Mouse (Mus musculus) CH12.LX (cell line): Measurements from ENCODE around the gene A930033H14Rik. TPM values are rescaled to one million over a fixed set of nuclear protein-coding genes. Genes with fewer than 3 reads are reported as not detected.

Source experiments
- DNase-seq: peaks from one replicate; pipeline ENCODE4 v3.0.0-alpha.2; 2013; ENCODE audit errors: extremely low read depth
- H3K27ac ChIP-seq: 2 replicates; pipeline ENCODE4 v1.5.1; 2012; ENCODE audit warnings: low read depth, mild to moderate bottlenecking, control low read depth, moderate library complexity; ENCODE audit not compliant: insufficient read depth
- H3K27me3 ChIP-seq: replicated peaks from 2 replicates; pipeline ENCODE3; 2012; ENCODE audit warnings: inconsistent platforms
- H3K36me3 ChIP-seq, 2 experiments: replicated peaks in 1 of 2; 2 replicates each; pipeline versions ENCODE3 to v1.6.1; 2012; ENCODE audit warnings: inconsistent platforms in 1 of 2, low read length in 1 of 2, mild to moderate bottlenecking in 1 of 2, mixed read lengths in 1 of 2, moderate library complexity in 1 of 2; ENCODE audit not compliant: control insufficient read depth in 1 of 2, insufficient read depth in 1 of 2
- H3K4me1 ChIP-seq, 2 experiments: 2 replicates each; pipeline ENCODE4 v1.6.1; 2012; ENCODE audit warnings: inconsistent platforms in 1 of 2, moderate library complexity in 1 of 2; ENCODE audit not compliant: insufficient read depth in 2 of 2, control insufficient read depth in 1 of 2
- H3K4me2 ChIP-seq: 2 replicates; pipeline ENCODE4 v1.6.1; 2012; ENCODE audit warnings: low read depth, mild to moderate bottlenecking, control low read depth; ENCODE audit not compliant: poor library complexity, insufficient read depth, severe bottlenecking
- H3K4me3 ChIP-seq, 3 experiments: fragments of 150-350 bp in 1 of 3; sonication (generic) in 1 of 3; replicated peaks in 1 of 3; 2 replicates each; pipeline versions ENCODE3 to v1.5.1; 2011 to 2012; ENCODE audit warnings: low read depth in 2 of 3, low read length in 2 of 3, mild to moderate bottlenecking in 2 of 3, moderate library complexity in 2 of 3, control low read depth in 1 of 3, improper control_type of control experiment in 1 of 3, inconsistent platforms in 1 of 3, mixed read lengths in 1 of 3; ENCODE audit not compliant: poor library complexity in 1 of 3
- H3K79me2 ChIP-seq: replicated peaks from 2 replicates; pipeline ENCODE4 v1.6.1; 2012; ENCODE audit warnings: mild to moderate bottlenecking, moderate library complexity; ENCODE audit not compliant: control insufficient read depth, poor library complexity, insufficient read depth, severe bottlenecking; ENCODE audit errors: extremely low read depth
- H3K9ac ChIP-seq: 2 replicates; pipeline ENCODE4 v1.6.1; 2012; ENCODE audit warnings: low read depth, mild to moderate bottlenecking, control low read depth, moderate library complexity; ENCODE audit not compliant: insufficient read depth
- H3K9me3 ChIP-seq: replicated peaks from 2 replicates; pipeline ENCODE3; 2012; ENCODE audit warnings: low read length, inconsistent platforms, mixed read lengths
- BHLHE40 ChIP-seq: IDR thresholded peaks from 2 replicates; pipeline ENCODE4 v1.6.1; 2011; ENCODE audit warnings: mild to moderate bottlenecking, low read depth, low read length, improper control_type of control experiment
- CHD2 ChIP-seq: IDR thresholded peaks from 2 replicates; pipeline ENCODE4 v1.6.1; 2011; ENCODE audit warnings: low read length, improper control_type of control experiment
- CTCF ChIP-seq, 2 experiments: IDR thresholded peaks in 1 of 2; conservative IDR thresholded peaks in 1 of 2; 2 replicates each; pipeline ENCODE4 v1.5.1; 2011 to 2012; ENCODE audit warnings: low read depth in 2 of 2, low read length in 2 of 2, improper control_type of control experiment in 1 of 2, inconsistent platforms in 1 of 2, mild to moderate bottlenecking in 1 of 2, moderate library complexity in 1 of 2
- E2F4 ChIP-seq: IDR thresholded peaks from 2 replicates; pipeline ENCODE4 v1.6.1; 2011; ENCODE audit warnings: low read depth, low read length, improper control_type of control experiment; ENCODE audit not compliant: insufficient replicate concordance
- ELF1 ChIP-seq: IDR thresholded peaks from 2 replicates; pipeline ENCODE4 v1.6.1; 2014; ENCODE audit warnings: low read depth, mild to moderate bottlenecking, inconsistent platforms, low read length, improper control_type of control experiment
- ETS1 ChIP-seq: conservative IDR thresholded peaks from 2 replicates; pipeline ENCODE4 v1.6.1; 2012; ENCODE audit warnings: low read depth, mild to moderate bottlenecking, inconsistent platforms, low read length, improper control_type of control experiment, moderate library complexity
- HCFC1 ChIP-seq: IDR thresholded peaks from 2 replicates; pipeline ENCODE4 v1.6.1; 2012; ENCODE audit warnings: low read depth, mild to moderate bottlenecking, inconsistent platforms, low read length, improper control_type of control experiment
- KAT2A ChIP-seq: IDR thresholded peaks from 2 replicates; pipeline ENCODE4 v1.6.1; 2012; ENCODE audit warnings: low read length, improper control_type of control experiment, inconsistent platforms; ENCODE audit not compliant: insufficient replicate concordance
- MAFK ChIP-seq: IDR thresholded peaks from 2 replicates; pipeline ENCODE4 v1.6.1; 2011; ENCODE audit warnings: low read length, improper control_type of control experiment; ENCODE audit not compliant: insufficient replicate concordance
- MAX ChIP-seq: IDR thresholded peaks from 2 replicates; pipeline ENCODE4 v1.6.1; 2011; ENCODE audit warnings: low read length, improper control_type of control experiment
- MAZ ChIP-seq: IDR thresholded peaks from 2 replicates; pipeline ENCODE4 v1.6.1; 2012; ENCODE audit warnings: low read depth, mild to moderate bottlenecking, inconsistent platforms, low read length, improper control_type of control experiment, moderate library complexity
- MEF2A ChIP-seq: IDR thresholded peaks from 2 replicates; pipeline ENCODE4 v1.6.1; 2014; ENCODE audit warnings: low read depth, mild to moderate bottlenecking, inconsistent platforms, low read length, improper control_type of control experiment, borderline replicate concordance
- MXI1 ChIP-seq: IDR thresholded peaks from 2 replicates; pipeline ENCODE4 v1.6.1; 2011; ENCODE audit warnings: mild to moderate bottlenecking, low read depth, low read length, improper control_type of control experiment
- MYC ChIP-seq: IDR thresholded peaks from 2 replicates; pipeline ENCODE4 v1.6.1; 2011; ENCODE audit warnings: low read depth, mild to moderate bottlenecking, improper control_type of control experiment, low read length
- POLR2A ChIP-seq: IDR thresholded peaks from 2 replicates; pipeline ENCODE4 v1.6.1; 2011; ENCODE audit warnings: low read depth, mild to moderate bottlenecking, improper control_type of control experiment, low read length
- POLR2AphosphoS2 ChIP-seq: IDR thresholded peaks from 2 replicates; pipeline ENCODE4 v1.6.1; 2011; ENCODE audit warnings: low read depth, low read length, improper control_type of control experiment
- RAD21 ChIP-seq: IDR thresholded peaks from 2 replicates; pipeline ENCODE4 v1.6.1; 2011; ENCODE audit warnings: low read depth, mild to moderate bottlenecking, low read length, improper control_type of control experiment, moderate library complexity
- RCOR1 ChIP-seq: conservative IDR thresholded peaks from 2 replicates; pipeline ENCODE4 v1.6.1; 2012; ENCODE audit warnings: low read depth, mild to moderate bottlenecking, inconsistent platforms, low read length, improper control_type of control experiment
- SIN3A ChIP-seq: IDR thresholded peaks from 2 replicates; pipeline ENCODE4 v1.6.1; 2012; ENCODE audit warnings: low read length, improper control_type of control experiment, inconsistent platforms
- TBP ChIP-seq: conservative IDR thresholded peaks from 2 replicates; pipeline ENCODE4 v1.6.1; 2011; ENCODE audit warnings: low read depth, low read length, improper control_type of control experiment
- TCF12 ChIP-seq: IDR thresholded peaks from 2 replicates; pipeline ENCODE4 v1.6.1; 2014; ENCODE audit warnings: low read depth, mild to moderate bottlenecking, inconsistent platforms, low read length, improper control_type of control experiment
- USF1 ChIP-seq: IDR thresholded peaks from 2 replicates; pipeline ENCODE4 v1.6.1; 2014; ENCODE audit warnings: low read depth, mild to moderate bottlenecking, inconsistent platforms, low read length, improper control_type of control experiment
- USF2 ChIP-seq: conservative IDR thresholded peaks from 2 replicates; pipeline ENCODE4 v1.6.1; 2011; ENCODE audit warnings: low read depth, low read length, improper control_type of control experiment
- ZKSCAN1 ChIP-seq: IDR thresholded peaks from 2 replicates; pipeline ENCODE4 v1.6.1; 2012; ENCODE audit warnings: low read depth, inconsistent platforms, low read length, improper control_type of control experiment, borderline replicate concordance
- dilution Hi-C: fragments of 300-500 bp; cut with MboI; formaldehyde crosslinking; loops from 2 replicates; pipeline ENCODE4 v1.14.3; 2020; ENCODE audit warnings: low sequenced_read_pairs; ENCODE audit not compliant: extremely low pct_unique_long_range_greater_than_20kb, extremely low pct_ligation_motif_present
- in situ Hi-C: fragments of 300-500 bp; cut with MboI; formaldehyde crosslinking; loops from 3 replicates; pipeline ENCODE4 v1.14.3; 2019; ENCODE audit warnings: low sequenced_read_pairs, low pct_ligation_motif_present, low pct_unique_long_range_greater_than_20kb, mixed read lengths
- polyA plus RNA-seq: library from polyadenylated mRNA; unstranded; fragments of >175 nt; gene quantifications from 2 replicates; pipeline ENCODE4 v1.2.1, GENCODE M21; 2012; ENCODE audit warnings: low read depth; ENCODE audit not compliant: insufficient read length
- total RNA-seq, 2 experiments: library from RNA; depleted of rRNA; stranded (reverse); fragments of 300-350 nt in 1 of 2; fragments of >200 nt in 1 of 2; gene quantifications; 2 replicates each; pipeline ENCODE4 v1.2.3; 2012 to 2014

The A930033H14Rik gene
- total and polyA plus RNA-seq, 3 experiments, result 0.13 to 0.85 (median 0.46) TPM

GRCm38 (mm10) chr10:69237185-69237584 is 24.3 kb upstream of the A930033H14Rik start:
- Histone ChIP-seq H3K79me2 (no peaks in the 10 kb centered on the region), H3K4me1 (peaks cover 13 to 21% of the 10 kb centered on the region in 2 experiments), H3K27ac (no peak overlapping the region), H3K27me3 (no peaks in the 10 kb centered on the region), H3K9me3 (peaks cover 3% of the 10 kb centered on the region), H3K36me3 (peaks cover 0 to 1% of the 10 kb centered on the region in 2 experiments), H3K4me2 (no peak overlapping the region), H3K9ac (no peak overlapping the region), H3K4me3 (no peak overlapping the region)
- in situ Hi-C loops, result no loop called here
- no peak for DNase-seq
- dilution Hi-C loops, result no loop called here
- TF ChIP-seq RAD21 (no peak), MYC (no peak), POLR2A (no peak), ETS1 (no peak), CHD2 (no peak), E2F4 (no peak), POLR2AphosphoS2 (no peak), ZKSCAN1 (no peak), MXI1 (no peak), HCFC1 (no peak), KAT2A (no peak), MAX (no peak), BHLHE40 (no peak), USF2 (no peak), MAFK (no peak), SIN3A (no peak), TBP (no peak), RCOR1 (no peak), MAZ (no peak), TCF12 (no peak)
- TF ChIP-seq, all 38 proteins: peak for 0

- no peaks in the 10 kb centered on the region for H3K27me3 ChIP-seq
- H3K9me3 ChIP-seq, result no peaks in the 10 kb centered on the region
- H3K4me3 ChIP-seq, result no peak overlapping the region
- H3K79me2 ChIP-seq, result peaks cover 3% of the 10 kb centered on the region; the same call in 1 of the 2 replicates
- H3K36me3 ChIP-seq, result no peaks in the 10 kb centered on the region
- H3K9ac ChIP-seq, result no peak overlapping the region
- no peak overlapping the region for H3K27ac ChIP-seq
- no peak overlapping the region for H3K4me2 ChIP-seq
- no peak for TF ChIP-seq CHD2
- no peak for TF ChIP-seq RCOR1
- no peak for TF ChIP-seq MAFK
- no peak for TF ChIP-seq USF1
- TF ChIP-seq TCF12, result no peak
- no peak for TF ChIP-seq POLR2A
- no peak for TF ChIP-seq ELF1
- no peak for TF ChIP-seq MEF2A
- TF ChIP-seq MYC, result no peak
- TF ChIP-seq CTCF (conservative IDR thresholded peaks at IDR 0.05 in 1 of 2, IDR thresholded peaks at IDR 0.05 in 1 of 2; ENCODE audit: low read depth in 2 of 2, low read length in 2 of 2), result no peak
- TF ChIP-seq E2F4, result no peak
- dilution Hi-C loops, result no loop called here
- H3K4me1 ChIP-seq, result peaks cover 2 to 16% of the 10 kb centered on the region in 2 experiments; a peak in 3 of 4 replicates
- in situ Hi-C loops, result no loop called here
- no peak for DNase-seq
These were observed 13.1 kb upstream of the A930033H14Rik start for GRCm38 (mm10) chr10:69225951-69226350.
